In the genomic region with DNA sequence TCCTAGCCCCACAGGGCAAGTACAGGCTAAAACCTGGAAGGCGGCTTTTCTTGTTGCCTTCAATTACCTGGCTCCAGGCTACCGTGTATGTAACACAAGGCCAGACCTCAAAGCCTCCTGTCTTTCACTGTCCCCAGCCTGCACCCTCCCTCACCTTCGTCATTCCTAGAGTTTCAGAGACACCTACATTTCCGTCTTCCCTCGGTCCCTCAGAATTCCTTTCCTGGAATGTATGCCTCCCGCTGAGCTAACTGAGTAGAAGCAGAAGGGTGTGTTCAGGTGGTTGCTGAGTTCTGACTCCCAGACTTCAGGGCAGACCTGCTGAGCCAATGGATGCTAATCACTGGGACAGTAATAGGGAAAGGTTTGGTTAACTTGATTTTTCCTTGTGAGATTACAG, we compare ENCODE assay signal across 21 mouse cellular contexts.
"Had no signal": no experiment of that assay in that cellular context is flagged by ENCODE, and none has a peak within 500 bp of the region (broad histone marks: within the 10 kb centered on the region; RNA-seq: fewer than 3 reads in every experiment).

No protein-coding gene starts in this region.

- H3K27ac ChIP-seq: kidney, postnatal 0 days; layer of hippocampus, adult 2 months; limb, embryonic 10.5 days; limb, embryonic 13.5 days; liver, embryonic 12.5 days; liver, embryonic 15.5 days; lung, embryonic 15.5 days; midbrain, embryonic 12.5 days; midbrain, embryonic 15.5 days; neural tube, embryonic 12.5 days; neural tube, embryonic 15.5 days had no signal

- H3K4me3 ChIP-seq: layer of hippocampus, adult 2 months; limb, embryonic 10.5 days; limb, embryonic 13.5 days; liver, embryonic 12.5 days; liver, embryonic 15.5 days; lung, embryonic 15.5 days; midbrain, embryonic 12.5 days; midbrain, embryonic 15.5 days; neural tube, embryonic 12.5 days; neural tube, embryonic 15.5 days had no signal

- DNase-seq: kidney, adult 9 months; kidney, postnatal 25 days; layer of hippocampus, adult 9-11 months; liver; lung, adult 18-20 months; lung, postnatal 4 days; right cerebral cortex, adult 18-20 months; right cerebral cortex, postnatal 14 days; right cerebral cortex, postnatal 4 days; thymus, postnatal 25 days had no signal

- H3K36me3 ChIP-seq: limb, embryonic 10.5 days; limb, embryonic 13.5 days; liver, embryonic 12.5 days; liver, embryonic 15.5 days; lung, embryonic 15.5 days; midbrain, embryonic 12.5 days; midbrain, embryonic 15.5 days; neural tube, embryonic 12.5 days; neural tube, embryonic 15.5 days had no signal

- H3K27me3 ChIP-seq: limb, embryonic 13.5 days; liver, embryonic 12.5 days; lung, embryonic 15.5 days; midbrain, embryonic 15.5 days; neural tube, embryonic 12.5 days; neural tube, embryonic 15.5 days had no signal

- H3K9me3 ChIP-seq: limb, embryonic 10.5 days; limb, embryonic 13.5 days; liver, embryonic 12.5 days; liver, embryonic 15.5 days; lung, embryonic 15.5 days; midbrain, embryonic 12.5 days; midbrain, embryonic 15.5 days; neural tube, embryonic 12.5 days; neural tube, embryonic 15.5 days had no signal
